Mouse (Mus musculus) lung, postnatal 0 days (tissue): ENCODE measurements around the gene Treml4.

ENCODE experiments used
- CTCF ChIP-seq: IDR thresholded peaks from 2 replicates; pipeline ENCODE4 v1.5.1; 2016; ENCODE audit warnings: antibody characterized with exemption, mild to moderate bottlenecking
- EP300 ChIP-seq: IDR thresholded peaks from 2 replicates; pipeline ENCODE4 v1.6.1; 2016; ENCODE audit warnings: antibody characterized with exemption, mild to moderate bottlenecking, control low read depth

- TF ChIP-seq EP300 (no peak), CTCF (no peak)
Observed at GRCm38 (mm10) chr17:48280943-48281738, 17.0 kb downstream of the Treml4 start.
